Mouse (Mus musculus): ENCODE measurements around the gene Nelfb.

Nelfb gene

DNA sequence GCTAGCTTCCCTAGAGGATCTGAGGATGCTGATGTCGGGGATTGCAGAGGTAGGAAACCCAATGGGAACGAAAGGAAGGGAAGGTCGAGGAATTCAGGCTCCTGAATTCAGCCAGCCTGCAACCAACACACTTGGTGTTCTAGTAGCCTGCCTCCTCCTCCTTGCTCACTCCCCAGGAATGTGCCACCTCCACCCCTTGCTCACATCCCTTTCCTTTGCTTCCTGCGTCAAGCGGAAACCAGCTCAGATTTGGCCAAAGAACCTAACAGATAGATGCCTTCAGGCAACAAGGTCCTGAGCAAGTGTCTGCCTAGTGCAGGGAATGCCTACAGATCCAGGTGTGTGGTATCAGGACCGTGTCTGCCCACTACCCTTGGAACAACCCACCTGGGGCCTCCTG is 34.7 kb downstream of the Nelfb start:
- no peak for DNase-seq (ENCODE audit: low read depth)

GRCm38 (mm10) chr2:25175690-25176078 is 35.6 kb downstream of the Nelfb start:
- DNase-seq (ENCODE audit: low read depth): no peak

DNA sequence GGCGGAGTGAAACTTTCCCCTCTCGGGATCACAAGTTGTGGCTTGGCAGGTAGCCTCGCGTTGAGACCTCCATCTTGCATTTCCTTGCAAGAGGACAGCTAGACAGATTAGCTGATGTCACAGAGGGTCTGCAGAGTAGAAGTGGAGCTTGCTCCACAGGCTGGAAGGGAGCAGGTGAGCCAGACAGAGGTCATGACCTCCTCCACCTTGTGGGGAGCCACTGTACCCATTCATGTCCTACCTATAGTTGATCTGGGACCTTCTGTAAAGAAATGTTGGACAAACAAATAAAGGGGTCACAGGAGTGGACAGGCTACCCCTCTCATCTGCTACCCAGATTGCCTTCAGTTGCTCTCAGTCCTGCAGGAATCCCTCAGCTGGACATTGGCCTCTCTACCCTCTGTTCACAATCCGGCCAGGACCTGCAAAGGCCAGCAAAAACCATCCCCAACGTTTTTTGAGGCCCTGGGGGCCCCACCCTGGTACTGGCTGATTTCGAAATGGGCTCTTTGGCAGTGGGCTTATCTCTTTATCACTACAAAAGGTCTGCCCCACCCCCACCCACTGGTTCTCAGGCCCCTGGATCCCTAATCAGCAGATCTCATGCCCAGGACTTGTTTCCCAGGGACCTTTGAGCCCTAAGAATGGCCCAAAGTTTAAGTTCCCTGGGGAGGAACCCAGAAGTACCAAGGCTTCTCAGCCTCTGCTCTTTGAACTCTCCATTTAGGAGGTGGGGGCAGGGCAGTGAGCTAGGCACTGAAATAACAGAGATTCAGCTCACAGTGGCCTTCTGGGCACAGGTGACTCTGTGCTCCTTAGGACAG is 36.2 kb downstream of the Nelfb start:
- DNase-seq (ENCODE audit: low read depth): peak; percentile 36

DNA sequence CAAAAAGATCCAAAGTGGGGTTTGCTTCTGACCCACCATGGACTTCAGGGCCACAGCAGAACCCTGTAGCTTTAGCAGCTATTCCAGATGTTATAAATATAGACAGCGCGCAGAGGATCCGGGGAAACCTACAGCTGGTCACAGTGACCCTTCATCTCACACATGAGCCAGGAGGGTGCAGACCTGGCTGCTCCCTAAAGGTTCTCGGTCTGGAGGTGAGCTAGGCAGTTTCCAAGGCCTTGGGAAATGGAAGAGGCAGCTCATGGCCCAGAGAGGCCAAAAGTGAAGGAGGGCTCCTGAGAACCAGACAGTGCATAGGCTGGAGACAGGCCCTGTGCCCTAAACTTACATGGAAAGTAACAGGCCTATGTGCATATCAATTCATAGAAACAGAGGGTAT is 37.5 kb downstream of the Nelfb start:
- no peak for DNase-seq (ENCODE audit: low read depth)

GRCm38 (mm10) chr2:25172629-25173028 is 38.7 kb downstream of the Nelfb start:
- peak; percentile 79 for DNase-seq (ENCODE audit: low read depth)

GRCm38 (mm10) chr2:25171769-25172153 is 39.5 kb downstream of the Nelfb start:
- no peak for DNase-seq (ENCODE audit: low read depth)

DNA sequence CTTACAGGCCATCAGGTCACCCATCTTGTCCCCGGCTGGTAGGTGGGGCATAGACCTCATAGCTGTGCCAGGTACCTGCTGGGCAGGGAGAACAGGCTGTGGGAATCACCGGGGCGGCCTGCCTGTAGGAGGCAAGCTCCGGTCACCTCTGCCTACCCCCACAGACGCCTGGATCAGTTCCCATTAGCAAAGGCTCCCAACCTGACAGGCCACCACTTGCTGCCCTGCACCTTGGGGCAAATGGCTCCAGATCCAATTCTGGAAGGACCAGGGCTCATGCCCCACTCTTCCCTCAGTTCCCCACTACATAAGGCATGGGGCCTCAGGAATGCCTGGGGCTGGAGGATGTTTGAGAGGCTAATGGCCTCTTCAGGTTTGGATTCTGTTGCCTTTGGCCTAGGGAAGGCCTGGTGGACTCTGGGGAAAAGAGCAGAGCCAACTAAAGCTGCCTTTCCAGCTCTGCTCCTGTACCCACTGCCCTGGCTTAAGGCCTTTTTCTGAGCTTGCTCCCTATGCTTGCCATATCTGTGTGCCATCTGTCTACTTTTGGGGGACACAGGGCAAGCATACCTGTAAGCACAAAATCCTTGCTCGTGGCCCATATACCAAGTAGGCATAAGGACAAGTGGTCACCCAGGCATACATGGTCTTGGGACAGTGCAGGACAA is 40.1 kb downstream of the Nelfb start:
- no peak for DNase-seq (ENCODE audit: low read depth)

- peak; percentile 28 for DNase-seq (ENCODE audit: low read depth)
Observed at GRCm38 (mm10) chr2:25170326-25171100, 40.8 kb downstream of the Nelfb start.

DNA sequence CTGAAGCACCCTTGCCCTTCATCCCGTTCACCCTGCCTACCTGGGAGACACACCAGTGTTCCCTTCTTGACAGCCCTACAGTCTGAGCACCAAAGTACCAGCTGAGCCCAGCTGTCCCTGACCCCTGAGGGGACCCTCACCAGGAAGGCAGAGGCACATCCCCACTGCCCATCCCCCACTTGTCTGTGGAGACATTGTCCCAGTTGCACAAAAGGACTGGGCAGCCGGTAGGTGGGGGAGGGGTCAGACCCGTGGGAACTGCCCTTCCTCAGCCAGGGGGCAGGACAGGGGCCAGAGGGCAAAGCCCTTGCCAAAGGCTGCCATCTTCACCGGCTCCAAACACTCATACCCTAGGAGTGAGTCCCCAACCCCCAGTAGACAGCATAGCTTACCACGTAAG is 41.5 kb downstream of the Nelfb start:
- no peak for DNase-seq (ENCODE audit: low read depth)

DNA sequence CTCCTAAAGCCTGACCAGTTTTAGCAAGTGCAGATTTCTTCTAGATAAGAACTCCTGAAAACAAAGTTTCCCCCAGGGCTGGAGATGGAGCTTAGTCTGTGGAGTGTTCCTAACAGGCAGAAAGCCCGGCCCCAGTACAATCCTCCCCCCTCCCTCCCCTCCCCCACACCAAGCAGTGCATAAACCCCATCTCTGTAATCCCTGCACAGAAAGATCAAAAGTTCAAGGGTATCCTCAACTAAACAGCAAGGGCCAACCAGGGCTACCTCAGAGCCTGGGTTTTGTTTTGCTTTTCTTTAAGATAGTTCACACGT is 42.7 kb downstream of the Nelfb start:
- DNase-seq (ENCODE audit: low read depth): no peak

DNA sequence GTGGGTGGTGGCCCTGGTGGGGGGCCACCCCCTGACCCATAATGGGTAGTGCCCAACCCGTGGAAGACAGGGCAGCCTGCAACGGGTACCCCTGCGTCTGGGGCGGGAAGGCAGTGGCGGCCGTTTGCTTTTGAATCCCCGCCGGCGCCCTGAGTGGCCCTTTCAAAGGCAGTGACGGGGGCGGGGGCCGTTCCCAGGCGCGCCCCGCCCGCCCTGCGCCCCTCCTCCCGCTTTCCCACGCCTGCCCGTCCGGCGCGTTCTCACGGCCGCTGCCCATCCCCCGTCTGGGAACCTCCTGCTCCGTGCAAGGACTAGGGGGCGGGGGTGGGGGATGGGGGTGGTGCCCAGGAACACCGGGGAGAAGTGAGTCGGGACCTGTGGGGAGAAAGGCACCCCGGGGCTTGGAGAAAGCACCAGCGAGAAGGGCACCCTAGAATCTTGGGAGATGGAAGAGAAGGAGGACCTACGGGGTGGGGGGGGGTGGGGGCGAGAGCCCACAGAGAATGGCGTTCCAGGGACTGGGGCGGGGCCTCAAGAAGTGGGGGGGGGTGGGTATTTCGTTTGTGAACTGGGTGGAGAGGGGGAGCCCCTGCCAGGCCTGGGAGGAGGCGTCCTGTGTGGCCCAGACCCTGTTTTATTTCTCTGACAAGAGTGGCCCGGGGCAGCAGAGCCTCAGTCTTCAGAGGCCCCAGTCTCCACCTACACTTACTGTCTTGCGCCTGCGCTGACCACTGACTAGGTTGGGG is 43.2 kb downstream of the Nelfb start:
- DNase-seq (ENCODE audit: low read depth): no peak

- no peak for DNase-seq (ENCODE audit: low read depth)
Observed at GRCm38 (mm10) chr2:25167481-25167880, 43.8 kb downstream of the Nelfb start.

- peak; percentile 88 for DNase-seq (ENCODE audit: low read depth)
Observed at GRCm38 (mm10) chr2:25157655-25158054, 53.6 kb downstream of the Nelfb start.

GRCm38 (mm10) chr2:25156990-25157389 is 54.3 kb downstream of the Nelfb start:
- DNase-seq (ENCODE audit: low read depth): peak; percentile 68

- DNase-seq (ENCODE audit: low read depth): no peak
Observed at GRCm38 (mm10) chr2:25156177-25156576, 55.1 kb downstream of the Nelfb start.

GRCm38 (mm10) chr2:25151280-25151956 is 59.9 kb downstream of the Nelfb start:
- DNase-seq (ENCODE audit: low read depth): no peak

All from 416B (cell line).